Mouse (Mus musculus) bone marrow macrophage, adult 2 months (primary cell): Measurements from ENCODE around the gene Stk40.
A peak's percentile ranks its signal among the peaks of the same experiment; 100 is the strongest.

Experiments
- CTCF ChIP-seq: IDR thresholded peaks from 2 replicates; pipeline ENCODE4 v1.5.1; 2012; ENCODE audit warnings: low read depth, mild to moderate bottlenecking, low read length, moderate library complexity
- POLR2A ChIP-seq: IDR thresholded peaks from 2 replicates; pipeline ENCODE4 v1.6.1; 2012; ENCODE audit warnings: mild to moderate bottlenecking, low read depth, low read length, borderline replicate concordance

DNA sequence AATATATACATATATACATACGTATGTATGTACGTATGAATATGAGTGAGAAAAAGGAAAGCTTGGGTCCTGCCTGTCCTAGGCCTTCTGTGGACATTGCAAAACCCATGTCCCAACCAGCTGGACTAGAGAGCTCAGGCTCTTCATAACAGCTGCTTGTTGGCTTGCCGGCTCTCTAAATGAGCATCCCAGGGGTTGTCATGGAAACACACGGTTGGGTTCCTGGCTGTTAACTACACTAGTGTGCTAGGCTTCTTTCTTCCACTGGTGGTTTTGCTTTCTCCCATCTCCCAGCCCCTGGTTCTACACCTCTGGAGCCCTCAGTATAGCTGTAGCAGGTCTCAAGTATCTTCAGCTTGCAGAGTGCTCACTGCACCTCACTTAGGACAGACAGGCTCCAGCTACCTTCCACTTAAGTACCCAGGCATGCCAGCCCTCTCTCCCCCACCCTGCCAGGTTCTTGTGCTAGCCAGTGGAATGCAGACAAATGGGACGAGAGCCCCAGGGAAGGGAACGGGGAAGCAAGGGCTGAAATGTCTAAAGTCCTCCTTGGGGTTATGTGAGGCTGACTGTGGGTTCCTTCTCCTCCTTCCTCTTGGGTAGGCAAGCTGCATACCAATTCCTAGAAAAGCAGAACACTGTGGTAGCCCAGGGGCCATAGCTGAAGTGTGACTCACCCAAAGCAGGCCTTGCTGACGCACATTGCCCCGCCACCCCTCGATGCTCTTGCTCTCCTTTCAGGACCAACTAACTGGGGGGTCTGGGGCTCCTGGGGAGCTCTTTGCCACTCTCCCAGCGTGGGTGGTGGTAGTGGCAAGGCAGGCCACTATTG lies 27.7 kb downstream of the Stk40 start:
- no peak for TF ChIP-seq POLR2A
- 0 out of 2 replicates have a peak, but pooled peaks have one; percentile 15 for TF ChIP-seq CTCF
